Mouse (Mus musculus): ENCODE data around the gene Epha2.

Epha2 gene

GRCm38 (mm10) chr4:141291571-141292375, 9.3 kb upstream of the Epha2 start:
- in situ Hi-C loops (cut with MboI; ENCODE audit: low pct_unique_long_range_greater_than_20kb in 1 of 2, low sequenced_read_pairs in 2 of 2, unreplicated experiment in 1 of 2): no loop called here

GRCm38 (mm10) chr4:141295774-141296186, 5.3 kb upstream of the Epha2 start:
- in situ Hi-C loops (cut with MboI; ENCODE audit: low pct_unique_long_range_greater_than_20kb in 1 of 2, low sequenced_read_pairs in 2 of 2, unreplicated experiment in 1 of 2): no loop called here

- in situ Hi-C loops (cut with MboI; ENCODE audit: low pct_unique_long_range_greater_than_20kb in 1 of 2, low sequenced_read_pairs in 2 of 2, unreplicated experiment in 1 of 2): no loop called here
Measured at GRCm38 (mm10) chr4:141297934-141298333, 3.1 kb upstream of the Epha2 start.

GRCm38 (mm10) chr4:141299356-141299755, 1.7 kb upstream of the Epha2 start:
- in situ Hi-C loops (cut with MboI; ENCODE audit: low pct_unique_long_range_greater_than_20kb in 1 of 2, low sequenced_read_pairs in 2 of 2, unreplicated experiment in 1 of 2): no loop called here

GRCm38 (mm10) chr4:141300196-141300595, 844 bp upstream of the Epha2 start:
- in situ Hi-C loops (cut with MboI; ENCODE audit: low pct_unique_long_range_greater_than_20kb in 1 of 2, low sequenced_read_pairs in 2 of 2, unreplicated experiment in 1 of 2): no loop called here

- in situ Hi-C loops (cut with MboI; ENCODE audit: low pct_unique_long_range_greater_than_20kb in 1 of 2, low sequenced_read_pairs in 2 of 2, unreplicated experiment in 1 of 2): no loop called here
Measured at GRCm38 (mm10) chr4:141301591-141302427, 769 bp downstream of the Epha2 start.

- in situ Hi-C loops (cut with MboI; ENCODE audit: low pct_unique_long_range_greater_than_20kb in 1 of 2, low sequenced_read_pairs in 2 of 2, unreplicated experiment in 1 of 2): no loop called here
Measured at GRCm38 (mm10) chr4:141302428-141303401, 1.7 kb downstream of the Epha2 start.

- in situ Hi-C loops (cut with MboI; ENCODE audit: low pct_unique_long_range_greater_than_20kb in 1 of 2, low sequenced_read_pairs in 2 of 2, unreplicated experiment in 1 of 2): no loop called here
Measured at GRCm38 (mm10) chr4:141303402-141304222, 2.6 kb downstream of the Epha2 start.

GRCm38 (mm10) chr4:141304223-141304611, 3.2 kb downstream of the Epha2 start:
- in situ Hi-C loops (cut with MboI; ENCODE audit: low pct_unique_long_range_greater_than_20kb in 1 of 2, low sequenced_read_pairs in 2 of 2, unreplicated experiment in 1 of 2): no loop called here

- in situ Hi-C loops (cut with MboI; ENCODE audit: low pct_unique_long_range_greater_than_20kb in 1 of 2, low sequenced_read_pairs in 2 of 2, unreplicated experiment in 1 of 2): no loop called here
Measured at GRCm38 (mm10) chr4:141306057-141306456, 5.0 kb downstream of the Epha2 start.

GRCm38 (mm10) chr4:141308381-141308780, 7.3 kb downstream of the Epha2 start:
- in situ Hi-C loops (cut with MboI; ENCODE audit: low pct_unique_long_range_greater_than_20kb in 1 of 2, low sequenced_read_pairs in 2 of 2, unreplicated experiment in 1 of 2): no loop called here

GRCm38 (mm10) chr4:141308857-141309772, 8.1 kb downstream of the Epha2 start:
- in situ Hi-C loops (cut with MboI; ENCODE audit: low pct_unique_long_range_greater_than_20kb in 1 of 2, low sequenced_read_pairs in 2 of 2, unreplicated experiment in 1 of 2): no loop called here

GRCm38 (mm10) chr4:141309773-141310145, 8.7 kb downstream of the Epha2 start:
- in situ Hi-C loops (cut with MboI; ENCODE audit: low pct_unique_long_range_greater_than_20kb in 1 of 2, low sequenced_read_pairs in 2 of 2, unreplicated experiment in 1 of 2): no loop called here

GRCm38 (mm10) chr4:141310191-141310606, 9.2 kb downstream of the Epha2 start:
- in situ Hi-C loops (cut with MboI; ENCODE audit: low pct_unique_long_range_greater_than_20kb in 1 of 2, low sequenced_read_pairs in 2 of 2, unreplicated experiment in 1 of 2): no loop called here

- in situ Hi-C loops (cut with MboI; ENCODE audit: low pct_unique_long_range_greater_than_20kb in 1 of 2, low sequenced_read_pairs in 2 of 2, unreplicated experiment in 1 of 2): no loop called here
Measured at GRCm38 (mm10) chr4:141311078-141311477, 10.0 kb downstream of the Epha2 start.

GRCm38 (mm10) chr4:141311506-141311905, 10.5 kb downstream of the Epha2 start:
- in situ Hi-C loops (cut with MboI; ENCODE audit: low pct_unique_long_range_greater_than_20kb in 1 of 2, low sequenced_read_pairs in 2 of 2, unreplicated experiment in 1 of 2): no loop called here

GRCm38 (mm10) chr4:141311908-141312307, 10.9 kb downstream of the Epha2 start:
- in situ Hi-C loops (cut with MboI; ENCODE audit: low pct_unique_long_range_greater_than_20kb in 1 of 2, low sequenced_read_pairs in 2 of 2, unreplicated experiment in 1 of 2): no loop called here

Data from mouse embryonic stem cell (cell line).